8 mouse cellular contexts compared by ENCODE assay signal in genomic region chr13:28958211-28959067, GRCm38 (mm10). TPM values are rescaled to one million over a fixed set of nuclear protein-coding genes. Genes with fewer than 3 reads are reported as not detected.
DNase-seq lines count a peak whose midpoint lies in the region; ATAC-seq and TF ChIP-seq lines count a peak whose summit lies in the region.

No protein-coding gene starts in this region.

- peak; percentile 22 for ATAC-seq in activated CD4-positive, CD25-positive, alpha-beta regulatory T cell, adult 4 months
- ATAC-seq in common myeloid progenitor, adult 5-6 weeks (replicated peaks; ENCODE audit: low read depth, poor library complexity, severe bottlenecking) = peak; percentile 22
- ATAC-seq in monocyte, adult 5-6 weeks (replicated peaks; ENCODE audit: insufficient number of reproducible peaks, low FRiP score, low TSS enrichment, poor library complexity, severe bottlenecking) = no peak

- DNase-seq in gastrocnemius, adult 8-10 months (ENCODE audit: low spot score in 2 of 2) = peak; percentile 18 to 49
- peak; percentile 67 for DNase-seq in induced T-regulatory cell, adult 2 months (ENCODE audit: low read depth)
- peak; percentile 75 to 79 for DNase-seq in left cerebral cortex, postnatal 36 days (ENCODE audit: low spot score in 2 of 2)
- peak; percentile 89 for DNase-seq in mesoderm, embryonic 11.5 days (ENCODE audit: low read depth, low spot score)

- peak overlapping the region; percentile 92 for H3K27ac ChIP-seq in small intestine, adult 2 months (ENCODE audit: insufficient read depth, low read depth, low read length)

- intact Hi-C loops in left cerebral cortex, postnatal 36 days (cut with DNase I) = loop anchor here (1.0 to 10.0 kb wide), 5 partner anchors 58 to 876 kb away; no protein-coding TSS in a partner anchor

- WGBS in small intestine, adult 2 months = under 1% methylated on average over 54 of the region's 54 CpGs

- no peaks in the 10 kb centered on the region for H3K36me3 ChIP-seq in small intestine, adult 2 months (ENCODE audit: control insufficient read depth, insufficient read depth, low read length)

- peaks cover 7% of the 10 kb centered on the region for H3K4me1 ChIP-seq in small intestine, adult 2 months (ENCODE audit: control insufficient read depth, insufficient read depth, insufficient read length, low read length)

- TF ChIP-seq POLR2A in small intestine, adult 2 months (IDR thresholded peaks at IDR 0.05; ENCODE audit: low read depth, low read length) = no peak; the same call in 1 of the 2 replicates

- no peaks in the 10 kb centered on the region for H3K27me3 ChIP-seq in small intestine, adult 2 months (ENCODE audit: control insufficient read depth, insufficient read depth, low read length)

- peak overlapping the region; percentile 60 for H3K4me3 ChIP-seq in small intestine, adult 2 months (ENCODE audit: low read depth, low read length)

- no peak for TF ChIP-seq CTCF in small intestine, adult 2 months (IDR thresholded peaks at IDR 0.05; ENCODE audit: extremely low read depth, insufficient read length, insufficient replicate concordance, low read depth, low read length)

RNA-seq across cellular contexts. Expression of gene Sox4, which starts 4.9 kb away (rescaled TPM):
- polyA plus RNA-seq in activated CD4-positive, CD25-positive, alpha-beta regulatory T cell, adult 4 months (2017; shearing (Covaris generic)) = under 1 TPM; 0.14 to 0.40 TPM
- 95.6 and 118 TPM in 2 replicates for total RNA-seq in common myeloid progenitor, adult 5-6 weeks (2017)
- total RNA-seq in gastrocnemius, adult 8-10 months (2022) = 1 to 10 TPM; 1.1 to 2.5 (median 1.6) TPM
- 10 to 100 TPM; 21.9 to 24.1 TPM for total RNA-seq in left cerebral cortex, postnatal 36 days (2021)
- polyA plus RNA-seq in small intestine, adult 2 months (2012; rRNA removed) = 9.6 and 20.5 TPM in 2 replicates
- total RNA-seq in monocyte, adult 5-6 weeks (2017) = 0.29 to 2.4 TPM (median 0.43 TPM) in 3 replicates

Comparison
In these comparisons a context has a peak if more than half of its experiments do, and no peak if none do; other contexts are left out.
1. DNase-seq: peak in every context shown above with its lines; median percentile 89 in mesoderm, embryonic 11.5 days; 77 in left cerebral cortex, postnatal 36 days; 67 in induced T-regulatory cell, adult 2 months; 34 in gastrocnemius, adult 8-10 months.